Mouse (Mus musculus) forebrain, postnatal 0 days (tissue): ENCODE results near the gene Ryr2. TPM values are rescaled to one million over a fixed set of nuclear protein-coding genes. Genes with fewer than 3 reads are reported as not detected.

Experiments
- ATAC-seq: fragments of 200-750 bp; cut with Nextera tagmentation; 2 replicates; pipeline ENCODE4 v1.8.0; 2017; ENCODE audit warnings: mild to moderate bottlenecking, moderate library complexity
- DNase-seq: peaks from one replicate; pipeline ENCODE4 v3.0.0-alpha.2; 2015
- H3K27ac ChIP-seq: fragments of 300-500 bp; sonication (generic); 2 replicates; pipeline ENCODE4 v1.5.1; 2014; ENCODE audit warnings: low read depth, mild to moderate bottlenecking, antibody characterized with exemption, low read length, moderate library complexity, mixed read lengths
- H3K27me3 ChIP-seq: fragments of 300-500 bp; sonication (generic); 2 replicates; pipeline ENCODE4 v1.6.1; 2014; ENCODE audit warnings: mild to moderate bottlenecking, low read length, mixed read lengths; ENCODE audit not compliant: insufficient read depth
- H3K36me3 ChIP-seq: fragments of 300-500 bp; sonication (generic); 2 replicates; pipeline ENCODE4 v1.6.1; 2014; ENCODE audit warnings: mild to moderate bottlenecking, moderate library complexity; ENCODE audit not compliant: insufficient read depth
- H3K4me1 ChIP-seq: fragments of 300-500 bp; sonication (generic); 2 replicates; pipeline ENCODE4 v1.6.1; 2014; ENCODE audit warnings: antibody characterized with exemption; ENCODE audit not compliant: insufficient read depth
- H3K4me2 ChIP-seq: fragments of 300-500 bp; sonication (generic); 2 replicates; pipeline ENCODE4 v1.6.1; 2014; ENCODE audit warnings: low read depth, mild to moderate bottlenecking, moderate library complexity
- H3K4me3 ChIP-seq: fragments of 300-500 bp; sonication (generic); 2 replicates; pipeline ENCODE4 v1.5.1; 2014; ENCODE audit warnings: low read depth, low read length, mixed read lengths
- H3K9ac ChIP-seq: fragments of 300-500 bp; sonication (generic); 2 replicates; pipeline ENCODE4 v1.6.1; 2014; ENCODE audit warnings: mild to moderate bottlenecking
- H3K9me3 ChIP-seq: fragments of 300-500 bp; sonication (generic); 2 replicates; pipeline ENCODE4 v1.6.1; 2016; ENCODE audit warnings: low read length
- CTCF ChIP-seq: sonication (generic); IDR thresholded peaks from 2 replicates; pipeline ENCODE4 v1.5.1; 2016; ENCODE audit warnings: antibody characterized with exemption, control low read depth, low read depth
- WGBS: fragments of 180-500 bp; shearing (Covaris S2); extraction: QIAGEN DNeasy Blood & Tissue Kit; methylation state at CpG from one replicate; pipeline ENCODE4 v1.1.7; 2014; 5-methylcytosine and 5-hydroxymethylcytosine counted together
- polyA plus RNA-seq: library from polyadenylated mRNA; unstranded; fragments of >200 nt; fragmentation: Nextera tagmentation; extraction: Ambion mirVana; gene quantifications from 2 replicates; pipeline ENCODE4 v1.2.1, GENCODE M21; 2015
- total RNA-seq: library from RNA; depleted of rRNA; stranded (reverse); fragments of >200 nt; gene quantifications from 2 replicates; pipeline ENCODE4 v1.2.3, GENCODE M21; 2014

Ryr2 gene
- total and polyA plus RNA-seq, 2 experiments from 2014 or later, result 2.1 to 22.8 TPM

GRCm38 (mm10) chr13:11905126-11905525 lies 201.6 kb downstream of the Ryr2 start:
- H3K4me1 ChIP-seq, result no peaks in the 10 kb centered on the region
- DNase-seq (no peak), ATAC-seq (no peak)
- H3K9me3 ChIP-seq, result no peaks in the 10 kb centered on the region
- no peak overlapping the region for H3K4me3 ChIP-seq
- H3K4me2 ChIP-seq, result no peak overlapping the region
- no peaks in the 10 kb centered on the region for H3K36me3 ChIP-seq
- no peak for TF ChIP-seq CTCF
- no peak overlapping the region for H3K27ac ChIP-seq
- H3K27me3 ChIP-seq, result no peaks in the 10 kb centered on the region
- WGBS, result 70% methylated on average over 2 of the region's 2 CpGs
- no peak overlapping the region for H3K9ac ChIP-seq

GRCm38 (mm10) chr13:11903272-11903671 lies 203.5 kb downstream of the Ryr2 start:
- no peaks in the 10 kb centered on the region for H3K27me3 ChIP-seq
- no peak overlapping the region for H3K27ac ChIP-seq
- no peak for TF ChIP-seq CTCF
- DNase-seq (no peak), ATAC-seq (no peak)
- no peak overlapping the region for H3K9ac ChIP-seq
- 9% methylated on average over 9 of the region's 9 CpGs for WGBS
- 0 out of 2 replicates have a peak overlapping the region, but pooled peaks have one; percentile 1 for H3K4me3 ChIP-seq
- H3K9me3 ChIP-seq, result no peaks in the 10 kb centered on the region
- peak overlapping the region; percentile 25; the same call in 1 of the 2 replicates for H3K4me2 ChIP-seq
- no peaks in the 10 kb centered on the region for H3K36me3 ChIP-seq
- H3K4me1 ChIP-seq, result no peaks in the 10 kb centered on the region

GRCm38 (mm10) chr13:11902856-11903255 lies 203.9 kb downstream of the Ryr2 start:
- no peak overlapping the region for H3K9ac ChIP-seq
- 0 out of 2 replicates have a peak overlapping the region, but pooled peaks have one; percentile 1 for H3K4me3 ChIP-seq
- no peak for ATAC-seq
- TF ChIP-seq CTCF, result no peak
- DNase-seq, result no peak
- no peaks in the 10 kb centered on the region for H3K4me1 ChIP-seq
- 12% methylated on average over 6 of the region's 6 CpGs for WGBS
- H3K36me3 ChIP-seq, result no peaks in the 10 kb centered on the region
- no peaks in the 10 kb centered on the region for H3K27me3 ChIP-seq
- no peaks in the 10 kb centered on the region for H3K9me3 ChIP-seq
- H3K27ac ChIP-seq, result no peak overlapping the region
- peak overlapping the region; percentile 25; the same call in 1 of the 2 replicates for H3K4me2 ChIP-seq

GRCm38 (mm10) chr13:11900631-11901030 lies 206.1 kb downstream of the Ryr2 start:
- Histone ChIP-seq H3K4me3 (no peak overlapping the region), H3K27me3 (no peaks in the 10 kb centered on the region), H3K27ac (no peak overlapping the region), H3K9me3 (no peaks in the 10 kb centered on the region), H3K4me2 (no peak overlapping the region), H3K36me3 (no peaks in the 10 kb centered on the region), H3K9ac (no peak overlapping the region), H3K4me1 (no peaks in the 10 kb centered on the region)
- ATAC-seq (no peak), DNase-seq (no peak)
- no peak for TF ChIP-seq CTCF
- WGBS, result 61% methylated on average over 2 of the region's 2 CpGs

- no peak for DNase-seq
- WGBS, result 84% methylated on average over 1 of the region's 1 CpGs
- ATAC-seq, result no peak
- TF ChIP-seq CTCF, result no peak
- Histone ChIP-seq H3K9me3 (no peaks in the 10 kb centered on the region), H3K27ac (no peak overlapping the region), H3K27me3 (no peaks in the 10 kb centered on the region), H3K9ac (no peak overlapping the region), H3K4me3 (no peak overlapping the region), H3K36me3 (no peaks in the 10 kb centered on the region), H3K4me1 (no peaks in the 10 kb centered on the region), H3K4me2 (no peak overlapping the region)
These were observed 211.1 kb downstream of the Ryr2 start for GRCm38 (mm10) chr13:11895631-11896030.

GRCm38 (mm10) chr13:11891739-11892138 lies 215.0 kb downstream of the Ryr2 start:
- Histone ChIP-seq H3K9ac (no peak overlapping the region), H3K4me3 (no peak overlapping the region), H3K9me3 (no peaks in the 10 kb centered on the region), H3K4me1 (no peaks in the 10 kb centered on the region), H3K27ac (no peak overlapping the region), H3K27me3 (no peaks in the 10 kb centered on the region), H3K4me2 (no peak overlapping the region), H3K36me3 (no peaks in the 10 kb centered on the region)
- no peak for DNase-seq
- no peak for TF ChIP-seq CTCF
- no peak for ATAC-seq
- WGBS, result 92% methylated on average over 3 of the region's 3 CpGs

GRCm38 (mm10) chr13:11891115-11891514 lies 215.6 kb downstream of the Ryr2 start:
- H3K4me3 ChIP-seq, result no peak overlapping the region
- H3K27ac ChIP-seq, result peak overlapping the region; percentile 29; the same call in 1 of the 2 replicates
- TF ChIP-seq CTCF, result no peak
- WGBS, result 69% methylated on average over 3 of the region's 3 CpGs
- H3K9ac ChIP-seq, result no peak overlapping the region
- peak; percentile 69 for ATAC-seq
- H3K4me2 ChIP-seq, result no peak overlapping the region
- no peaks in the 10 kb centered on the region for H3K9me3 ChIP-seq
- no peaks in the 10 kb centered on the region for H3K27me3 ChIP-seq
- H3K36me3 ChIP-seq, result no peaks in the 10 kb centered on the region
- H3K4me1 ChIP-seq, result no peaks in the 10 kb centered on the region
- peak; percentile 32 for DNase-seq
